Mouse (Mus musculus): Measurements from ENCODE around the gene Disc1. TPM values are rescaled to one million over a fixed set of nuclear protein-coding genes. Genes with fewer than 3 reads are reported as not detected.

The Disc1 gene
- polyA plus RNA-seq, 1 experiment = 1.2 TPM

DNA sequence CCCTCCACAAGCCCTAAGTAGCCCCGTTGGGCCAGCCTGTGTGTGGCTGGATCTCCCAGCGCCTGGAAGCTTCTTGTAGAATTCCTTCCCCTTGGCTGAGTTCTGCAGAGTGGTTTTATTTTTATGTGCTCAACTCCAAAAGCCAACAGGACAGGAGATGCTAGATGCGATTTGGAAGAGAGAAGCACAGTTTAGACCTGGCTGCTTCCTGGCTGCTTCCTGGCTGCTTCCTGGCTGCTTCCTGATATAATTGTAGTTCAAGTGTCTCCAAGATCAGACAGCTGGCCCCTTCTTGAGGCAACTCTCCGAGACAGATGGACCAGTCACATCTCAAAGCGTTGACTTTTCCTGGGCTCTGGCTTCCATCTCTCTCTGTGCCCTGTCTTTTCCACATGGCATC lies 139.7 kb downstream of the Disc1 start:
- no peak for TF ChIP-seq CTCF (IDR thresholded peaks at IDR 0.05; ENCODE audit: borderline replicate concordance, insufficient read depth, low read depth, low read length)
- TF ChIP-seq POLR2A (IDR thresholded peaks at IDR 0.05; ENCODE audit: borderline replicate concordance, insufficient read depth, low read length) = no peak
- H3K27ac ChIP-seq (ENCODE audit: insufficient read depth, low read length) = no peak overlapping the region
- 73% methylated on average over 5 of the region's 5 CpGs for WGBS

GRCm38 (mm10) chr8:125195121-125195520 lies 141.1 kb downstream of the Disc1 start:
- DNase-seq = no peak
- H3K27ac ChIP-seq (ENCODE audit: insufficient read depth, low read length) = no peak overlapping the region
- no peaks in the 10 kb centered on the region for H3K4me1 ChIP-seq (ENCODE audit: control insufficient read depth, insufficient read depth, low read length)
- H3K27me3 ChIP-seq (ENCODE audit: control insufficient read depth, insufficient read depth, low read length) = no peaks in the 10 kb centered on the region
- 55% methylated on average over 9 of the region's 9 CpGs for WGBS
- TF ChIP-seq CTCF (IDR thresholded peaks at IDR 0.05; ENCODE audit: borderline replicate concordance, insufficient read depth, low read depth, low read length) (no peak), POLR2A (IDR thresholded peaks at IDR 0.05; ENCODE audit: borderline replicate concordance, insufficient read depth, low read length) (no peak)
- H3K4me3 ChIP-seq (replicated peaks; ENCODE audit: insufficient read depth, low read depth, low read length) = no peak overlapping the region

More for the DNA sequence above, 139.7 kb downstream of the Disc1 start:
- H3K4me3 ChIP-seq (replicated peaks; ENCODE audit: insufficient read depth, low read depth, low read length) = no peak overlapping the region
- DNase-seq = no peak
- H3K27me3 ChIP-seq (ENCODE audit: control insufficient read depth, insufficient read depth, low read length) = no peaks in the 10 kb centered on the region
- no peaks in the 10 kb centered on the region for H3K4me1 ChIP-seq (ENCODE audit: control insufficient read depth, insufficient read depth, low read length)

- Histone ChIP-seq H3K4me1 (ENCODE audit: control insufficient read depth, insufficient read depth, low read length) (no peaks in the 10 kb centered on the region), H3K27me3 (ENCODE audit: control insufficient read depth, insufficient read depth, low read length) (no peaks in the 10 kb centered on the region), H3K4me3 (replicated peaks; ENCODE audit: insufficient read depth, low read depth, low read length) (no peak overlapping the region), H3K27ac (ENCODE audit: insufficient read depth, low read length) (no peak overlapping the region)
- DNase-seq = no peak
- 87% methylated on average over 14 of the region's 14 CpGs for WGBS
- TF ChIP-seq POLR2A (IDR thresholded peaks at IDR 0.05; ENCODE audit: borderline replicate concordance, insufficient read depth, low read length) (no peak), CTCF (IDR thresholded peaks at IDR 0.05; ENCODE audit: borderline replicate concordance, insufficient read depth, low read depth, low read length) (no peak)
These were observed 142.6 kb downstream of the Disc1 start for GRCm38 (mm10) chr8:125196573-125197094.

DNA sequence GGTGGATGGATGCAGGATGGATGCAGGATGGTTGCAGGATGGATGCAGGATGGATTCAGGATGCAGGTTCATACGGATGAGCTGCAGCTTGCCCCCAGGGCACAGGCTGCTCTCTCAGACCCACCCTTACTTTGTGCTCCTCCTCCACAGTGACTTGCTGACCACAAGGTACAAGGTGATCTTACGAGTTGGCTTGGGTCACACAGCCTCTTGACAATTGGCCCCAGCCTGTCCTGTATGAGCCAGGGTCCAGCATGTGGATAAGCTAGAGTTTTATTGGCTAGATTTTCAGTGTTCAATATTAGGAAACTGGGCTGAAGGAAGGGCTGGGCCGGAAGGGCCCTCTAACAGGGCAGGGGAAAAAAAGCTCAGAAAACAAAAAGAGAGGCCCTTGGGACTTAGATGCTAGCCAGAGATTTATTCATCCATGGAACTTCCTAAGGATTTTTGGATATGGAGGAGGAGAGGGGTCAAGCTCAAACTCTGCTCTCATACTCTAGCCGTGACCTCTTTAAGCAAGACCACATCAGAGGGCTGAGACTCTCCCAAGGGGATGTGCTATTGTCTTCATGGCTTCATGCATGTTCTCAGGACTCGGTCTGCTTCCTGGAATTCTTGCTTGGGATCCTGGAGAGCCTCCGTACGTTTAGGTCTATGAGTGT lies 143.5 kb downstream of the Disc1 start:
- Histone ChIP-seq H3K27me3 (ENCODE audit: control insufficient read depth, insufficient read depth, low read length) (no peaks in the 10 kb centered on the region), H3K4me1 (ENCODE audit: control insufficient read depth, insufficient read depth, low read length) (no peaks in the 10 kb centered on the region), H3K4me3 (replicated peaks; ENCODE audit: insufficient read depth, low read depth, low read length) (no peak overlapping the region), H3K27ac (ENCODE audit: insufficient read depth, low read length) (no peak overlapping the region)
- DNase-seq = no peak
- WGBS = 93% methylated on average over 7 of the region's 7 CpGs
- TF ChIP-seq CTCF (IDR thresholded peaks at IDR 0.05; ENCODE audit: borderline replicate concordance, insufficient read depth, low read depth, low read length) (no peak), POLR2A (IDR thresholded peaks at IDR 0.05; ENCODE audit: borderline replicate concordance, insufficient read depth, low read length) (no peak)

GRCm38 (mm10) chr8:125198420-125199196 lies 144.6 kb downstream of the Disc1 start:
- Histone ChIP-seq H3K4me1 (ENCODE audit: control insufficient read depth, insufficient read depth, low read length) (no peaks in the 10 kb centered on the region), H3K27ac (ENCODE audit: insufficient read depth, low read length) (no peak overlapping the region), H3K27me3 (ENCODE audit: control insufficient read depth, insufficient read depth, low read length) (no peaks in the 10 kb centered on the region), H3K4me3 (replicated peaks; ENCODE audit: insufficient read depth, low read depth, low read length) (no peak overlapping the region)
- WGBS = 89% methylated on average over 9 of the region's 9 CpGs
- DNase-seq = no peak
- TF ChIP-seq CTCF (IDR thresholded peaks at IDR 0.05; ENCODE audit: borderline replicate concordance, insufficient read depth, low read depth, low read length) = no peak
- TF ChIP-seq POLR2A (IDR thresholded peaks at IDR 0.05; ENCODE audit: borderline replicate concordance, insufficient read depth, low read length) = no peak

GRCm38 (mm10) chr8:125199197-125199939 lies 145.4 kb downstream of the Disc1 start:
- Histone ChIP-seq H3K27ac (ENCODE audit: insufficient read depth, low read length) (no peak overlapping the region), H3K4me1 (ENCODE audit: control insufficient read depth, insufficient read depth, low read length) (no peaks in the 10 kb centered on the region), H3K27me3 (ENCODE audit: control insufficient read depth, insufficient read depth, low read length) (no peaks in the 10 kb centered on the region), H3K4me3 (replicated peaks; ENCODE audit: insufficient read depth, low read depth, low read length) (no peak overlapping the region)
- no peak for TF ChIP-seq CTCF (IDR thresholded peaks at IDR 0.05; ENCODE audit: borderline replicate concordance, insufficient read depth, low read depth, low read length)
- no peak for TF ChIP-seq POLR2A (IDR thresholded peaks at IDR 0.05; ENCODE audit: borderline replicate concordance, insufficient read depth, low read length)
- 59% methylated on average over 16 of the region's 16 CpGs for WGBS
- DNase-seq = no peak

DNA sequence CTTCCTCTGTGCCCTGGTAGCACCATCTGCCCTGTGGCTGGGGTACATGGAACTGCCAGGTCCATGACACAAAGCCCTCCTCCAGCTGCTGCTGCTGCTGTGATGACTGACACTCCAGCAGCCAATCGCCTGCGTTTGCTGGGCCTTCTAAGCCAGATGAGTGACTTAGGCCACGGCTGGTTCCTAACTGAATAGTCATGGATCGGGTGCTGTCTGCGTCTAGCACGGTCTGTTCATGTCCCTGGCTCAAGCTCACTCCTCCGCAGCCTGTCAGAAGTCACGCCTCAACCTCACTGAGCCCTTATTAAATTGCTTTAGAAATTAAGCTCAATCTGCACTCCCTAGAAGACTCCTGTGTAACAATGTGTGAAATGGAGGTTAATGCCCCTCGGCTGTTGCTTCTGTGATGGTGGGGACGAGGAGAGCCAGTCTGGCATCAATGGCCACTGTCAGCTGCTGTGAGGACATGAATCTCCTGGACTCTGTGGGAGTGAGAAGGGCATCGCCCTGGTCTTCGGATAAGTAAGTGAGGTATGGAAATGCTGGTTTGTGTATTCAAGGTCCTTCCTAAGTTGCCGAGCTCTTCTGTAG lies 146.4 kb downstream of the Disc1 start:
- H3K4me3 ChIP-seq (replicated peaks; ENCODE audit: insufficient read depth, low read depth, low read length) = no peak overlapping the region
- WGBS = 86% methylated on average over 13 of the region's 13 CpGs
- DNase-seq = no peak
- H3K27me3 ChIP-seq (ENCODE audit: control insufficient read depth, insufficient read depth, low read length) = no peaks in the 10 kb centered on the region
- H3K4me1 ChIP-seq (ENCODE audit: control insufficient read depth, insufficient read depth, low read length) = peaks cover under 1% of the 10 kb centered on the region; the same call in 1 of the 2 replicates
- TF ChIP-seq POLR2A (IDR thresholded peaks at IDR 0.05; ENCODE audit: borderline replicate concordance, insufficient read depth, low read length) (no peak), CTCF (IDR thresholded peaks at IDR 0.05; ENCODE audit: borderline replicate concordance, insufficient read depth, low read depth, low read length) (no peak)
- H3K27ac ChIP-seq (ENCODE audit: insufficient read depth, low read length) = no peak overlapping the region
